Comparison of ENCODE assay signal across 26 mouse cellular contexts in the genomic region with DNA sequence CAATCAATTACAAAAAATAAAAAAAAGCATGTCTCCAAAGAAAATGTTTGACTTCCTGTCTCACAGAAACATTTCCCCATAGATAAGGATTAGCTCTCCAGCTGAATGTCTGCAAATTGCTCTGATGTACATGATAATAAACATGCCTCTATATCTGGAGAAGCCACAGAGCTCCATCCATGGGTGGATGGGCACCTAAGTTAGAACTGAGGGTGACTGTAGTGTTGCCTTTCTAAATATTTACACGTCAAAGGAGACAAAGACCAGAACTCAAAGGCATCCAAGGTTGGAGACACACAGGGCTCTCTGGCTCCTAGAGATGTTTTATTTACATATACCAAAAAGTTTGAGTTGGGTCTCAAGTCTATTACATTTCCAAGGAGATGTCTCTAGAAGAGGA.
"Had no signal": no experiment of that assay in that cellular context is flagged by ENCODE, and none has a peak within 500 bp of the region (broad histone marks: within the 10 kb centered on the region; RNA-seq: fewer than 3 reads in every experiment).

No protein-coding gene starts in this region.

- H3K27ac ChIP-seq: gastrocnemius, adult 2 months; heart, adult 2 months; heart, embryonic 10.5 days; hindbrain, embryonic 10.5 days; hindbrain, embryonic 12.5 days; hindbrain, embryonic 14.5 days; kidney, postnatal 0 days; layer of hippocampus, adult 2 months; left cerebral cortex, adult 2 months; limb, embryonic 10.5 days; limb, embryonic 12.5 days; liver, embryonic 13.5 days; liver, embryonic 15.5 days had no signal

- H3K4me3 ChIP-seq: gastrocnemius, adult 2 months; heart, adult 2 months; heart, embryonic 10.5 days; heart, embryonic 12.5 days; hindbrain, embryonic 10.5 days; hindbrain, embryonic 12.5 days; layer of hippocampus, adult 2 months; left cerebral cortex, adult 2 months; limb, embryonic 10.5 days; limb, embryonic 12.5 days; liver, embryonic 13.5 days; liver, embryonic 15.5 days had no signal

- H3K27me3 ChIP-seq: heart, embryonic 12.5 days; hindbrain, embryonic 12.5 days; limb, embryonic 12.5 days; liver, embryonic 13.5 days; liver, embryonic 15.5 days had no signal

- DNase-seq: gastrocnemius, adult 2 months; gastrocnemius, postnatal 10 days; gastrocnemius, postnatal 25 days; heart, adult 2 months; heart, postnatal 10 days; heart, postnatal 4 days; kidney, adult 18-20 months; kidney, adult 8-10 months; kidney, postnatal 14 days; kidney, postnatal 4 days; liver; liver, embryonic 13.5 days had no signal

- H3K9me3 ChIP-seq: heart, embryonic 10.5 days; hindbrain, embryonic 10.5 days; hindbrain, embryonic 12.5 days; limb, embryonic 10.5 days; limb, embryonic 12.5 days; liver, embryonic 13.5 days; liver, embryonic 15.5 days had no signal

- H3K4me2 ChIP-seq: heart, embryonic 12.5 days; hindbrain, embryonic 12.5 days; hindbrain, embryonic 14.5 days; limb, embryonic 12.5 days; liver, embryonic 11.5 days; liver, embryonic 13.5 days; liver, embryonic 15.5 days had no signal

- H3K36me3 ChIP-seq: heart, embryonic 10.5 days; heart, embryonic 12.5 days; hindbrain, embryonic 10.5 days; hindbrain, embryonic 12.5 days; limb, embryonic 10.5 days; limb, embryonic 12.5 days; liver, embryonic 13.5 days; liver, embryonic 15.5 days had no signal

- ATAC-seq: hindbrain, embryonic 16.5 days; inflammation-experienced regulatory T-cells, adult 6 months had no signal

- H3K4me1 ChIP-seq: heart, embryonic 10.5 days; heart, embryonic 12.5 days; hindbrain, embryonic 10.5 days; hindbrain, embryonic 12.5 days; limb, embryonic 10.5 days; limb, embryonic 12.5 days; liver, embryonic 13.5 days; liver, embryonic 15.5 days had no signal

- H3K9ac ChIP-seq: heart, embryonic 12.5 days; hindbrain, embryonic 12.5 days; hindbrain, embryonic 14.5 days; limb, embryonic 12.5 days; liver, embryonic 13.5 days; liver, embryonic 15.5 days had no signal
